Mouse (Mus musculus): ENCODE results near the gene Atp6v0e.

DNA sequence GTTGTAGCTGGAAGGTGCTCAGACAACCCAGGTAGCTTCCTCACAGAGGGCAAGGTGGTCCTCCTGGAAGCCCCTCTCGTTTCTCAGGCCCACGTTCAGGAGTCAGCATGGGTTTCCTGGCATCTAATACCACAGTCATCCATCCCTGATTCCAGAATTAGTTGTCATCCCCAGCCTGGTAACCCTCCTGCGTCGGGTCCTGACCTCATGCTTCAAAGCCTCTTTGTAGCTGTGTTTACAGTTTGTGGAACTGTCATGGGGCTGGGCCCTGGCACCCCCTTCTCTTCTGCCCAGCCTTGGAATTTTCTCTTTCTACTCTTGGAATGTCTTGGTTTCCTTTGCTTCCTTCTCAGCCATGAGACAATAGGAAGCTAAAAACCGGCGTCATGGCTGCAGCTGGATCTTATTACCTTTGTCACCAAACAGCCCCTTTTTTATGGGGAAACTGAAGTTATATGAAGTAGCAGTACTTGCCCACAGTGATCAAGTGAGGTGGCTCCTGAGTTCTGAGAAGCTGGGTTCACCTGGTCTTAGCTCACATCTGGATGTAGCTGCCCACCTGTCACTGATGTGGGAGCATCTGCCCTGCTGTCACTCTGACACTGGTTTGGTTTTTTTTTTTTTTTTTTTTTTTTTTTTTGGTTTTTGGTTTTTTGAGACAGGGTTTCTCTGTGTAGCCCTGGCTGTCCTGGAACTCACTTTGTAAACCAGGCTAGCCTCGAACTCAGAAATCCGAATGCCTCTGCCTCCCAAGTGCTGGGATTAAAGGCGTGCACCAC lies 48.1 kb upstream of the Atp6v0e start:
- TF ChIP-seq POLR2A (IDR thresholded peaks at IDR 0.05; ENCODE audit: borderline replicate concordance, control insufficient read depth, low read depth, low read length) (no peak), CTCF (IDR thresholded peaks at IDR 0.05; ENCODE audit: control insufficient read depth, insufficient read depth, low read length) (no peak)
